Mouse (Mus musculus) spleen, adult 2 months (tissue): ENCODE data around the gene Tac2. TPM values are rescaled to one million over a fixed set of nuclear protein-coding genes. Genes with fewer than 3 reads are reported as not detected.
"Not testable (repeated sequence)": the region's sequence is repeated elsewhere in the genome, so short reads cannot be mapped to it uniquely, and the experiment has no call there.

Experiments used
- DNase-seq, 2 experiments: peaks; one replicate each; pipeline versions ENCODE4 v3.0.0 to v3.0.0-alpha.2; 2012 to 2021; ENCODE audit warnings: low spot score in 2 of 2, low read depth in 1 of 2
- H3K27ac ChIP-seq: fragments of 200-500 bp; 2 replicates; pipeline ENCODE4 v1.5.1; 2012; ENCODE audit warnings: low read length, inconsistent platforms; ENCODE audit not compliant: insufficient read depth
- H3K27me3 ChIP-seq: fragments of 200-500 bp; 2 replicates; pipeline ENCODE4 v1.6.1; 2012; ENCODE audit warnings: mild to moderate bottlenecking, moderate library complexity, low read length, inconsistent platforms; ENCODE audit not compliant: control insufficient read depth, insufficient read depth
- H3K36me3 ChIP-seq: fragments of 200-500 bp; 2 replicates; pipeline ENCODE4 v1.6.1; 2012; ENCODE audit warnings: mild to moderate bottlenecking, low read length, inconsistent platforms; ENCODE audit not compliant: control insufficient read depth, insufficient read depth
- H3K4me1 ChIP-seq: fragments of 200-500 bp; 2 replicates; pipeline ENCODE4 v1.6.1; 2011; ENCODE audit warnings: inconsistent platforms; ENCODE audit not compliant: control insufficient read depth, insufficient read depth, insufficient read length
- H3K4me3 ChIP-seq: fragments of 200-500 bp; 2 replicates; pipeline ENCODE4 v1.5.1; 2011; ENCODE audit warnings: mild to moderate bottlenecking, inconsistent platforms; ENCODE audit not compliant: insufficient read depth, insufficient read length; ENCODE audit errors: extremely low read depth
- CTCF ChIP-seq: fragments of 200-500 bp; IDR thresholded peaks from 2 replicates; pipeline ENCODE4 v1.5.1; 2011; ENCODE audit warnings: mild to moderate bottlenecking, inconsistent platforms; ENCODE audit not compliant: insufficient read depth, insufficient read length, insufficient replicate concordance; ENCODE audit errors: extremely low read depth
- POLR2A ChIP-seq: fragments of 200-500 bp; IDR thresholded peaks from 2 replicates; pipeline ENCODE4 v1.6.1; 2011; ENCODE audit warnings: low read depth, low read length, inconsistent platforms
- WGBS: fragments of 180-500 bp; shearing (Covaris S2); methylation state at CpG from one replicate; pipeline ENCODE4 v1.1.7; 2018; 5-methylcytosine and 5-hydroxymethylcytosine counted together
- polyA plus RNA-seq: library from polyadenylated mRNA; depleted of rRNA; stranded (reverse); fragments of >200 nt; gene quantifications from 2 replicates; pipeline ENCODE4 v1.2.3, GENCODE M21; 2012

The Tac2 gene
- polyA plus RNA-seq, 1 experiment, result 1.9 TPM

- Histone ChIP-seq H3K4me1 (no peaks in the 10 kb centered on the region), H3K36me3 (no peaks in the 10 kb centered on the region), H3K27ac (no peak overlapping the region), H3K4me3 (no peak overlapping the region), H3K27me3 (no peaks in the 10 kb centered on the region)
- WGBS, result 72% methylated on average over 6 of the region's 6 CpGs
- no peak for DNase-seq
- TF ChIP-seq CTCF (no peak), POLR2A (no peak)
These were observed 30.4 kb downstream of the Tac2 start for GRCm38 (mm10) chr10:127754566-127755166.

DNA sequence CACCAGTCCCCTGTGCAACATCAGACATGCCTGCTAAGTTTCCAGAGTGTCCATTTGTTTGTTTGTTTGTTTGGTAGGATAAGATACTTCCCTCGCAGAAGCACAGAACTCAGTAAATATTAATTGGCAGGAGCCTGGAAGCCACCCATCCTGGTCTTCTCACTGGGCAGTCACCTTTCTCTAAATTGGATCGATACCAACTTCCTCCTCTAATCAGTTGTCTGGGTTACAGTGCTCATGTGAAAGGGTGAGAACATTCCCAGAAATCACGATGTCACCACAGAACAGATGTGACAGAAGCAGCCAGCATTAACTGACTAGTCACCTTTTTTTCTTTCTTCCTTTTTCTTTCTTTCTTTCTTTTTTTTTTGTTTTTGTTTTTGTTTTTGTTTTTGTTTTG is 31.0 kb downstream of the Tac2 start:
- WGBS, result 56% methylated on average over 3 of the region's 3 CpGs
- H3K4me1 ChIP-seq, result no peaks in the 10 kb centered on the region
- no peak for DNase-seq

GRCm38 (mm10) chr10:127755770-127756468 is 31.6 kb downstream of the Tac2 start:
- H3K4me1 ChIP-seq, result no peaks in the 10 kb centered on the region
- 53% methylated on average over 18 of the region's 18 CpGs for WGBS
- no peaks in the 10 kb centered on the region for H3K27me3 ChIP-seq
- no peak for TF ChIP-seq CTCF
- no peak for TF ChIP-seq POLR2A
- H3K4me3 ChIP-seq, result no peak overlapping the region
- H3K36me3 ChIP-seq, result no peaks in the 10 kb centered on the region
- H3K27ac ChIP-seq, result no peak overlapping the region
- no peak for DNase-seq

More for the DNA sequence above, 31.0 kb downstream of the Tac2 start:
- H3K36me3 ChIP-seq, result no peaks in the 10 kb centered on the region
- H3K4me3 ChIP-seq, result no peak overlapping the region
- no peak overlapping the region for H3K27ac ChIP-seq
- H3K27me3 ChIP-seq, result no peaks in the 10 kb centered on the region
- TF ChIP-seq POLR2A (no peak), CTCF (no peak)

DNA sequence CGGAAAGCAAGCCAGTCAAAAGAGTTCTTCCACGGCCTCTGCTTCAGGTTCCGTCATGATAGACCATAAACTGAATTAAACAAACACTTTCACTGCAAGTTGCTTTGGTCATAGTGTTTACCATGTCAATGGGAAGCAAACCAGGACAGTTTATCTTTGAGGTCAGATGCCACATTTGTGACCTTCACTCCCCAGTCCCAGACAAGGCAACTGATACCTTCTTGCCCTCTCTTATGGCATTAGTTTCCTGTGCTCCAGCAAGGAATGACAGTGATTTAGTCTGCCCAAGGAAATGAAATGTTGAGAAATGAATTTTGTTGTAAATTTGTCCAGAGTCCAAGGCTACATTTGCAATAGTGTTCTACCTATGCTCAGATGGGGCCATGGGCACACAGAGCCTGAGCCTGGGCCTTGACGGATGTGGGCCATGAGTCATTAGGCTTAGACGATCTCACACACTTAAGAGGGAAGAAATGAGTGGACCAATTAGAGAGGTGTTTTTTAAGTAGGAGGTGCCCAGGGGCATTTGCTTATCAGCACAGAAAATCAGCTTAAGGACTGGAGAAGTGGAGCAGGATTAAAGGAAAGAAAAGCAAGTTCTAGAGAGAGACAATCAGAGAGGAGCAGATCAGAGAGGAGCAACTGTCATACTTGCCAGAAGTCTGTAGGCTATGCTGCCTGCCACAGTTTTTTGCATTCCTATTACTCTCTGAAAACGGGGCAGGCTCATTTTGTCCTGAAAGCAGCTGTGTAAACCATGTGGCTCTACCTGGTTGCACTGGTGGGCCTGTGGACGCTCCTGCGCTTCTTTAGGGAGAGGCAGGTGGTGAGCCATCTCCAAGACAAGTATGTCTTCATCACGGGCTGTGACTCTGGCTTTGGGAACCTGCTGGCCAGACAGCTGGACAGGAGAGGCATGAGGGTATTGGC is 35.2 kb downstream of the Tac2 start, which contains the start of the genes Rdh1 and Rdh16f1:
Rdh1 (plus strand) TSS at position 541 of the 930 bp plus-strand sequence.
Rdh16f1 (plus strand) TSS at position 607 of the 930 bp plus-strand sequence.
- H3K4me1 ChIP-seq, result no peaks in the 10 kb centered on the region
- no peaks in the 10 kb centered on the region for H3K27me3 ChIP-seq
- WGBS, result 77% methylated on average over 9 of the region's 9 CpGs
- peak in 1 of 2 experiments; percentile 1 for DNase-seq
- no peak within 1 kb of the TSS for H3K27ac ChIP-seq
- TF ChIP-seq POLR2A, result no peak
- no peak for TF ChIP-seq CTCF
- no peak within 1 kb of the TSS for H3K4me3 ChIP-seq
- no peaks in the 10 kb centered on the region for H3K36me3 ChIP-seq

- H3K4me1 ChIP-seq, result not testable (repeated sequence)
These were observed 38.6 kb downstream of the Tac2 start for GRCm38 (mm10) chr10:127762926-127763325.

DNA sequence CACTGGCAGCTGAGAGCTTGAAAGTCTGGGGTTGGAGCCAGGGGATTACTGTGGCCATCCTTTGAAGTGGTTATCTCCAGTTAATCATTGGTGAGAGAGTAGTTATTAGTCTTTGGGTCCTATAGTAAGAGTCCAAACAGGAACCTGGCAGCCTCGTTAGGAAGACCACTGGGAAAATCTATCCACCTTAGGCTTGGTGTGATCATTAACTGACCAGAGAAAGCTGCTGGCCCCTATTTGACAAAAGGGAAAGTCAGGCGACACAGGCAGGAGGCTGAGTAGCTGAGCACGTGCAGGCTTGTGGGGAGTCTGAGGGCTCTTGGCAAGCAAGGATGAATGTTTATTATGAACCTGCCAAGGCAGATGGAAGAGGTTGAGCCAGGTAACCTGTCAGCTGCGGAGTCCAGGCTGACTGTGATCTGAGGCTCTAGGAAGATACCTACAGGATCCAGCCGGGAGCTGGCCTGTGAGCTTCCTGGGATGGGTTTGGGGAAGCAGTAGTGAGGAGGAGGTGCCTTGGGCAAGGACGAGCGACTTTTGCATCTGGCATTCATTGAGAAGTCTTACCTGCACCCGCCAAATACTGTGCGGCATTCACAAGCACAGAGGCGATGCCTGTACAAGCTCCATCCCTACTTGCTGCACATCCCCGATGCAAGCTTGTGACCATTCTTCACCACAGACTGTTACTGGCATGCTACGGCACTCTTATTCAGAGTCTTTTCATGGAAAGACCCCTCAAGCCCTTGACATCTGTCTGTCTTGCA is 39.8 kb downstream of the Tac2 start:
- H3K4me3 ChIP-seq, result no peak overlapping the region
- H3K27me3 ChIP-seq, result no peaks in the 10 kb centered on the region
- no peak for TF ChIP-seq CTCF
- no peak for TF ChIP-seq POLR2A
- DNase-seq, result no peak
- no peaks in the 10 kb centered on the region for H3K36me3 ChIP-seq
- H3K27ac ChIP-seq, result no peak overlapping the region
- WGBS, result 79% methylated on average over 12 of the region's 12 CpGs
- H3K4me1 ChIP-seq, result no peaks in the 10 kb centered on the region

More at GRCm38 (mm10) chr10:127762926-127763325, 38.6 kb downstream of the Tac2 start:
- 83% methylated on average over 10 of the region's 10 CpGs for WGBS
- H3K4me3 ChIP-seq, H3K27me3 ChIP-seq, H3K36me3 ChIP-seq, DNase-seq, H3K27ac ChIP-seq: not testable (repeated sequence)
